Mouse (Mus musculus): ENCODE results near the gene Ldlrap1. TPM values are rescaled to one million over a fixed set of nuclear protein-coding genes. Genes with fewer than 3 reads are reported as not detected.

Gene Ldlrap1
- total RNA-seq (2014; rRNA removed) (1.2 and 1.7 TPM in 2 replicates), polyA plus RNA-seq (2015; fragmentation: Nextera tagmentation; extraction: Ambion mirVana) (2.3 TPM in 2 replicates)

DNA sequence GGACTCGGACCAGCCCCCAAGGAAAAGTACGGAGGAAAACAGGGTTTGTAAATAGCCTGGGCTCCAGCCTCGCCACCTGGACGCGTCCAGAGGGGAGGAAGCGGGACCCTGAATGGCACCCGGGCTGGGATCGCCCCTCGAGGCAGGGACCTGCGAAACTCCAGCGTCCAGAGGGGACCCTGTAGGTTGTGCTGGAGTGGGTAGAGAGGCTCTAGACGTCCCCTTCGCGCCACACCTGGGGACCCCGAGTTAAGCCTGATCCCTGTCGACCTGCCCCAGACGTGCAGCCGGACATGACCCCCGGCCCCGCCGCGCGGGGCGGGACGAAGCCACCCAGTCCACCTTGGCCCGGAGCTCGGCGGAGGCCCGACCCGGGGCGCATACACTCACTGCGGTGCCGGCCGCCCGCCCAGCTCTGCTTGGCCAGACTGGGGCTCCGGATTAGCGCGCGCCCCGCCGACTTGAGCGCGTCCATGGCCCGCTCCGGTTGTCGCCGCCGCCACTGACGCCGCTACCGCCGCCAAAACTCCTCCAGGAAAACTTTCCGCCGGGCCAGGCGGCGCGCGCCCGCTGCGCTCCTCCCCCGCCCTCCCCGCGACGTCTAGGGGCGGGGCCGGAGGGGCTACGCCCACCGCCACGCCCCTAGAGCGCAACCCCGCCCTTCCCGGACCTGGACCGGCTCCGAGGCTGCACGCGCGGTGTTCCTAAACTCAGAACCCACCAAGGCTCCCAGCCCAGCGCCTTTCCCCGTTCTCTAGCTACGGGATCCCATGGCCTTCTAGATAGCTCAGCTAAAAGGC, at the start of gene Ldlrap1:
Gene Ldlrap1, minus strand, starts transcription at position 599 of the 800 bp plus-strand sequence.
- no peaks in the 10 kb centered on the region for H3K9me3 ChIP-seq (ENCODE audit: low read length)
- peak; percentile 57 for DNase-seq
- no peak for TF ChIP-seq CTCF (IDR thresholded peaks at IDR 0.05; ENCODE audit: low read depth)

DNA sequence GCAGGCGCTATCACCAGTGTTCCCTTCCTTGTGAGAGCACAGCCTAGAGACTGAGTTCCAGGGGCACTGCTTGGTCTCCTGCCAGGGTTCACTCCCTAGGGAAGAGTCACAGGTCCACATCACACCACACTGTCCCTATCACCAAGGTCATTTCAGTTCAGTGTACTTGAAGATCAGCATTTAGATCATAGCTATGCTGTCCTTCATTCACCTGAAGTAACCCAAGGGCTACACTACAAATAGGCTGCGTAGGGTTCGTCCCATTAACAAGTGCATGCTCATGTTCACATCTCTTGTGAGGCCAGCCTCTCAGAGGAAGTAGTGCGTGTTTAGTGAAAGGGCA, 46.4 kb upstream of the Ldlrap1 start:
- H3K27me3 ChIP-seq (ENCODE audit: insufficient read depth, low read length) = no peaks in the 10 kb centered on the region
- H3K27ac ChIP-seq (ENCODE audit: low read depth, low read length) = no peak overlapping the region
- ATAC-seq = no peak
- H3K4me3 ChIP-seq (ENCODE audit: low read depth, low read length) = no peak overlapping the region
- no peak overlapping the region for H3K9ac ChIP-seq
- no peak overlapping the region for H3K4me2 ChIP-seq (ENCODE audit: low read depth)
- peaks cover 37% of the 10 kb centered on the region for H3K36me3 ChIP-seq (ENCODE audit: insufficient read depth)
- 91% methylated on average over 4 of the region's 4 CpGs for WGBS
- no peak for TF ChIP-seq CTCF (IDR thresholded peaks at IDR 0.05; ENCODE audit: low read depth)
- H3K9me3 ChIP-seq (ENCODE audit: low read length) = no peaks in the 10 kb centered on the region
- H3K4me1 ChIP-seq (ENCODE audit: insufficient read depth) = no peaks in the 10 kb centered on the region
- DNase-seq = no peak

More for the DNA sequence above, at the start of gene Ldlrap1:
- peak; percentile 48 for ATAC-seq
- Histone ChIP-seq H3K27me3 (ENCODE audit: insufficient read depth, low read length) (peaks cover 14% of the 10 kb centered on the region; the same call in 1 of the 2 replicates), H3K4me2 (ENCODE audit: low read depth) (peak within 1 kb of the TSS; percentile 92), H3K36me3 (ENCODE audit: insufficient read depth) (no peaks in the 10 kb centered on the region), H3K27ac (ENCODE audit: low read depth, low read length) (no peak within 1 kb of the TSS), H3K4me3 (ENCODE audit: low read depth, low read length) (peak within 1 kb of the TSS; percentile 45), H3K9ac (peak within 1 kb of the TSS; percentile 43; the same call in 1 of the 2 replicates), H3K4me1 (ENCODE audit: insufficient read depth) (0 out of 2 replicates have a peak, but pooled peaks cover 5% of the 10 kb centered on the region)
- WGBS = 2% methylated on average over 68 of the region's 80 CpGs

DNA sequence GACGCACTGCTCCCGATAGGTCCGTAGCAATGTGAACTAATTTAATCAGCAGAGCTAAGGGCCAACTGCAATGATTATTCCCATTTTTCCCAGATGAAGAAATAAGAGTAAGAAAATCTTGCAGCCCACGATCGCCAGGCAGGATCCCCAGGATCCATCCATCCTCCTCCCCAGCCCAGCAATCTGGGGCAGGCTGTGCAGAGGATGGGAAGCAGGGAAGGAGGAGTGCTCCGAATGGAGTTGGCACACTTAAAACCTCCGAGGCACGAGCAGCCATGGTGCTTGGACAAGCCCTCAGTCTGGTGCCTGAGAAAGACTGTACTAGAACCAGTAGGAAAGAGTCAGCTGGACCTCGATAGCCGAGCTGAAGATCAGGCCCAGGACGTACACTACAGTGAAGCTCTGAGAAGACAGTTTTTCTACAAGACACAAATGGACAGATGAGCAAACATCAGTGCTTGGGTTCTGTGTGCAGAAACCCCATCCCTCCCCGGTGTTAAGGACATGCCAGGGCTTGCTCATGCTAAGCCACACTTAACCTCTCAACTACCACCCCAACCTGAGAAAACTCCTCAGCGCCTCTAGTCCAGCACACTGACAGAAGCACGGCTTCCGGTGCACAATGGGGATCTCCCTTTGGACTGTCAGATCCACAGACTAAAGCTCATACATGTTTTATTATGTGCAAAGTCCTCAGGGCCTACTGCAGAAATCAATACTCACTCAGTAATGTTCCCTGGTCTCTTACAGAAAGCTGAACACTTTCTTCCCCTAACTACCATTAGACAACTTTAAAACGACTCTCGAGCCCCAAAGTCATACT, 45.8 kb upstream of the Ldlrap1 start:
- H3K4me3 ChIP-seq (ENCODE audit: low read depth, low read length) = no peak overlapping the region
- H3K27me3 ChIP-seq (ENCODE audit: insufficient read depth, low read length) = no peaks in the 10 kb centered on the region
- TF ChIP-seq CTCF (IDR thresholded peaks at IDR 0.05; ENCODE audit: low read depth) = no peak
- H3K4me1 ChIP-seq (ENCODE audit: insufficient read depth) = no peaks in the 10 kb centered on the region
- DNase-seq = no peak
- no peak overlapping the region for H3K9ac ChIP-seq
- ATAC-seq = no peak
- H3K4me2 ChIP-seq (ENCODE audit: low read depth) = no peak overlapping the region
- no peak overlapping the region for H3K27ac ChIP-seq (ENCODE audit: low read depth, low read length)
- 86% methylated on average over 17 of the region's 17 CpGs for WGBS
- H3K9me3 ChIP-seq (ENCODE audit: low read length) = no peaks in the 10 kb centered on the region
- H3K36me3 ChIP-seq (ENCODE audit: insufficient read depth) = peaks cover 43% of the 10 kb centered on the region

DNA sequence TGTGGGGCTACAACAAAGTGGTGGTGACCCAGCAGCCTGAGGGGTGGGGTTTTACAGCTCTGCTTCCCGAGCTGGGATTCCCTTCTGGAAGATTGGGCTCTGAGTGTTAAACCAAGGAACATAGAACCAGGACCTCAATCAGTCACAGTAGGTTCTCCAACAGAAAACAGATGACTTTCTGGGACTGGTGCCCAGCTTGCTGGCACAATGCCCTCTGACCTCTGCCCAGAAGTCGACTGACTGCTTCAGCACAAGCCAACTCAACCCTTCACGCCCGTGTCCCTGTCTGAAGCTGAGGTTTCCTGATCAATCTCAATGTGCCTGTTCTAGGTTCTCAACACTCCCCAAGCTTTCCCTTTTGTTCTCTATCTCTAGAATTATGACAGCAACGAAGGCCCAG, 36.9 kb upstream of the Ldlrap1 start:
- Histone ChIP-seq H3K4me2 (ENCODE audit: low read depth) (no peak overlapping the region), H3K9ac (no peak overlapping the region), H3K27me3 (ENCODE audit: insufficient read depth, low read length) (no peaks in the 10 kb centered on the region), H3K27ac (ENCODE audit: low read depth, low read length) (no peak overlapping the region), H3K4me3 (ENCODE audit: low read depth, low read length) (no peak overlapping the region), H3K4me1 (ENCODE audit: insufficient read depth) (no peaks in the 10 kb centered on the region), H3K9me3 (ENCODE audit: low read length) (no peaks in the 10 kb centered on the region), H3K36me3 (ENCODE audit: insufficient read depth) (peaks cover 88% of the 10 kb centered on the region)
- ATAC-seq = no peak
- WGBS = 55% methylated on average over 5 of the region's 5 CpGs
- DNase-seq = no peak
- TF ChIP-seq CTCF (IDR thresholded peaks at IDR 0.05; ENCODE audit: low read depth) = no peak

DNA sequence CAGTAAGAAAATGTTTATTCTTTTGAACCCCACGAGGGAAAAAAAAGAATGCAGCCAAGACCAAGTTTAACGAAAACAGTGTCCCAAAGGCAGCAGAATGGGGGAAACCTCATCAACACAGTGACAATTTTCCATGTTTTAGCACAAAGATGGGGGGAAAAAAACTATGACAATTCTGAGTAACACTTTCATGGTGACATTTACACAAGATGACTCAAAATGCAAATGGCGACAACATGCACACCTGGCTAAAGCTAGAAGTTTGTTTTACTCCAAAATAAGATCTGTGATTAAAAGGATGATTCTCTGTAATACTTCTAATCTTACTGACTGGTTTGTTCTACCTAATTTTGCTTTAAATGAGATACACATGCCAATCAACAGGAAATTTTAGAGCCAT, 34.9 kb upstream of the Ldlrap1 start:
- Histone ChIP-seq H3K9me3 (ENCODE audit: low read length) (no peaks in the 10 kb centered on the region), H3K4me3 (ENCODE audit: low read depth, low read length) (no peak overlapping the region), H3K9ac (no peak overlapping the region), H3K4me1 (ENCODE audit: insufficient read depth) (no peaks in the 10 kb centered on the region), H3K4me2 (ENCODE audit: low read depth) (no peak overlapping the region), H3K36me3 (ENCODE audit: insufficient read depth) (peaks cover 70% of the 10 kb centered on the region), H3K27me3 (ENCODE audit: insufficient read depth, low read length) (no peaks in the 10 kb centered on the region), H3K27ac (ENCODE audit: low read depth, low read length) (no peak overlapping the region)
- TF ChIP-seq CTCF (IDR thresholded peaks at IDR 0.05; ENCODE audit: low read depth) = no peak
- ATAC-seq = no peak
- DNase-seq = no peak
- 88% methylated on average over 3 of the region's 3 CpGs for WGBS

DNA sequence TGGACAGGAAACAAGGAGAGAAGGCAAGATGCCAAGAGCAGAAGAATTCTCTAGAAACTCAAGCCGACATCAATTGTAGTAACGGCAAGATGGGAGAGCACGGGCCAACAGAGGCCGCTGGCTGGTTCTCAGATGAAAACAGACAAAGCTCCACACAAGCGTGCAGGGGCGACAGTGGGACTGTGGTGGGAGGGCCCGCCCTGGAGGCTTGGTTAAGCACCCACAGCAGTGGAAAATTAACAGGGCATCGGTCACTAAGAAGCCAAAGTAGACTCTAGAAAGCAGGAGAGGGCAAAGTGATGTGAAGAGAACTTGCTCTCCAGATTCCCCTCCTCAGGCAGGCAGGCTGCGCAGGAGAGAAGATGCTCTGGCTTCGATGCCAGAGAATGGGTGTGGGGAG, 34.3 kb upstream of the Ldlrap1 start:
- 84% methylated on average over 10 of the region's 10 CpGs for WGBS
- TF ChIP-seq CTCF (IDR thresholded peaks at IDR 0.05; ENCODE audit: low read depth) = no peak
- no peak overlapping the region for H3K4me2 ChIP-seq (ENCODE audit: low read depth)
- H3K4me1 ChIP-seq (ENCODE audit: insufficient read depth) = no peaks in the 10 kb centered on the region
- DNase-seq (no peak), ATAC-seq (no peak)
- H3K36me3 ChIP-seq (ENCODE audit: insufficient read depth) = peaks cover 64% of the 10 kb centered on the region
- no peaks in the 10 kb centered on the region for H3K9me3 ChIP-seq (ENCODE audit: low read length)
- no peaks in the 10 kb centered on the region for H3K27me3 ChIP-seq (ENCODE audit: insufficient read depth, low read length)
- H3K9ac ChIP-seq = no peak overlapping the region
- H3K4me3 ChIP-seq (ENCODE audit: low read depth, low read length) = no peak overlapping the region
- H3K27ac ChIP-seq (ENCODE audit: low read depth, low read length) = no peak overlapping the region

DNA sequence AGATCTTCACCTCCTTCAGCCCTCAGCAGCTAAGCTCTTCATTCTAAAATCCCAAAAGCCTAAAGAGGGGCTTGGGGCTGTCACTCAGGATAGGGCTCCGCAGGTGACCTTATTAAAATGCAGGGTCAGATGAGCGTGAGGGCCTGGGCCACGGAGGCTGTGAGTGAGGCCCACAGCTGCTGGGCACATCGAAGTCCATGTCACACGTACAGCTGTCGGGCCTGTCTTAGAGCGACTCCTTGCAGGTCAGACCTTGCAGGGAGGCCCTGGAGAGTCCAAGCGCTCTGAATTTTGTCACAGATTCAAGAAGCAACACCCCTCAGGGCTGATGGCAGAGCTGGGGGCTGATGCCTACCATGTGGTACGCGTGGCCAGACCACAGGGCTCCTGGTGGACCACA, 32.9 kb upstream of the Ldlrap1 start:
- ATAC-seq = no peak
- H3K27ac ChIP-seq (ENCODE audit: low read depth, low read length) = peak overlapping the region; percentile 50; the same call in 1 of the 2 replicates
- no peaks in the 10 kb centered on the region for H3K27me3 ChIP-seq (ENCODE audit: insufficient read depth, low read length)
- 70% methylated on average over 10 of the region's 10 CpGs for WGBS
- no peak overlapping the region for H3K9ac ChIP-seq
- H3K4me1 ChIP-seq (ENCODE audit: insufficient read depth) = no peaks in the 10 kb centered on the region
- H3K36me3 ChIP-seq (ENCODE audit: insufficient read depth) = peaks cover 50% of the 10 kb centered on the region
- H3K9me3 ChIP-seq (ENCODE audit: low read length) = no peaks in the 10 kb centered on the region
- TF ChIP-seq CTCF (IDR thresholded peaks at IDR 0.05; ENCODE audit: low read depth) = no peak
- no peak overlapping the region for H3K4me2 ChIP-seq (ENCODE audit: low read depth)
- H3K4me3 ChIP-seq (ENCODE audit: low read depth, low read length) = no peak overlapping the region
- no peak for DNase-seq
